Mouse (Mus musculus) brain, embryonic 14.5 days (tissue): ENCODE measurements around the gene Cped1.

Experiments used
- CTCF ChIP-seq: fragments of 200-500 bp; IDR thresholded peaks from 2 replicates; pipeline ENCODE4 v1.5.1; 2012; ENCODE audit warnings: inconsistent platforms, mild to moderate bottlenecking, moderate library complexity, borderline replicate concordance; ENCODE audit not compliant: insufficient read depth, insufficient read length; ENCODE audit errors: extremely low read depth
- POLR2A ChIP-seq: fragments of 200-500 bp; IDR thresholded peaks from 2 replicates; pipeline ENCODE4 v1.6.1; 2012; ENCODE audit warnings: mild to moderate bottlenecking, inconsistent platforms, borderline replicate concordance; ENCODE audit not compliant: poor library complexity, insufficient read depth, insufficient read length, severe bottlenecking; ENCODE audit errors: extremely low read depth

DNA sequence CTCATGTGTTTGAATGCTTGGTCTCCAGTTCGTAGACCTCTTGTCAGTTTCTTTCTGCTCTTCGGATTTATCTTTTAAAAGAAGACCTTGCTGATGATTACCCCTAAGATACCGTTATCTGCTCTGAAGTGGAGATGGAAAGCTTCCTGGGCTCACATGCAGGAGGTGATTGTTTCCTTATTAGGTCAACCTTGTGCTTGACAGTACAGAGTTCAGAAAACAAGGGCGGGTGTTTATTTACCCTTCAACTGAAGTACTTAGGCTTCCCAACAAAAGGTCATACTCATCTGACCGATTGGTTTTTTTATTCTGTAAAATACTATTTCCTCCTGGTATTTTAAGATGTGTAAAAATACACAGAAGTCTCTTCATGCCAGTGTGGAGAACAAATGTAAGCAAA is 106.1 kb downstream of the Cped1 start:
- TF ChIP-seq CTCF (no peak), POLR2A (no peak)
